Mouse (Mus musculus) embryonic facial prominence, embryonic 14.5 days (tissue): ENCODE results near the gene Rita1. TPM values are rescaled to one million over a fixed set of nuclear protein-coding genes. Genes with fewer than 3 reads are reported as not detected.

Experiments
- ATAC-seq: fragments of 200-750 bp; cut with Nextera tagmentation; 2 replicates; pipeline ENCODE4 v1.8.0; 2017; ENCODE audit warnings: low read depth, moderate number of reproducible peaks, moderate TSS enrichment
- DNase-seq: peaks from one replicate; pipeline ENCODE4 v3.0.0-alpha.2; 2015; ENCODE audit warnings: low spot score
- H3K27ac ChIP-seq: fragments of 300-500 bp; sonication (generic); replicated peaks from 2 replicates; pipeline ENCODE4 v1.5.1; 2014; ENCODE audit warnings: low read depth, mild to moderate bottlenecking, low read length, moderate library complexity
- H3K27me3 ChIP-seq: fragments of 300-500 bp; sonication (generic); replicated peaks from 2 replicates; pipeline ENCODE4 v1.6.1; 2014; ENCODE audit warnings: low read length; ENCODE audit not compliant: control insufficient read depth, insufficient read depth
- H3K36me3 ChIP-seq: fragments of 300-500 bp; sonication (generic); 2 replicates; pipeline ENCODE4 v1.6.1; 2014; ENCODE audit warnings: low read length, mixed read lengths; ENCODE audit not compliant: control insufficient read depth, insufficient read depth
- H3K4me1 ChIP-seq: fragments of 300-500 bp; sonication (generic); 2 replicates; pipeline ENCODE4 v1.6.1; 2014; ENCODE audit warnings: antibody characterized with exemption, low read length; ENCODE audit not compliant: control insufficient read depth, insufficient read depth
- H3K4me2 ChIP-seq: fragments of 300-500 bp; sonication (generic); 2 replicates; pipeline ENCODE4 v1.6.1; 2014; ENCODE audit warnings: low read depth, mild to moderate bottlenecking, low read length, moderate library complexity, mixed read lengths
- H3K4me3 ChIP-seq: fragments of 300-500 bp; sonication (generic); 2 replicates; pipeline ENCODE4 v1.5.1; 2014; ENCODE audit warnings: low read depth, mild to moderate bottlenecking, low read length
- H3K9ac ChIP-seq: fragments of 300-500 bp; sonication (generic); 2 replicates; pipeline ENCODE4 v1.6.1; 2014; ENCODE audit warnings: low read depth, mild to moderate bottlenecking, low read length, moderate library complexity, mixed read lengths
- H3K9me3 ChIP-seq: fragments of 300-500 bp; sonication (generic); 2 replicates; pipeline ENCODE4 v1.6.1; 2016; ENCODE audit warnings: low read length; ENCODE audit not compliant: control insufficient read depth
- whole genome bisulfite sequencing: fragments of 180-500 bp; shearing (Covaris S2); extraction: QIAGEN DNeasy Blood & Tissue Kit; methylation state at CpG from one replicate; pipeline ENCODE4 v1.1.7; 2014; 5-methylcytosine and 5-hydroxymethylcytosine counted together
- polyA plus RNA-seq: library from polyadenylated mRNA; unstranded; fragments of >200 nt; fragmentation: Nextera tagmentation; extraction: Ambion mirVana; gene quantifications from 2 replicates; pipeline ENCODE4 v1.2.1, GENCODE M21; 2014

The Rita1 gene
- polyA plus RNA-seq, 1 experiment from 2014 or later, result 11.4 TPM

DNA sequence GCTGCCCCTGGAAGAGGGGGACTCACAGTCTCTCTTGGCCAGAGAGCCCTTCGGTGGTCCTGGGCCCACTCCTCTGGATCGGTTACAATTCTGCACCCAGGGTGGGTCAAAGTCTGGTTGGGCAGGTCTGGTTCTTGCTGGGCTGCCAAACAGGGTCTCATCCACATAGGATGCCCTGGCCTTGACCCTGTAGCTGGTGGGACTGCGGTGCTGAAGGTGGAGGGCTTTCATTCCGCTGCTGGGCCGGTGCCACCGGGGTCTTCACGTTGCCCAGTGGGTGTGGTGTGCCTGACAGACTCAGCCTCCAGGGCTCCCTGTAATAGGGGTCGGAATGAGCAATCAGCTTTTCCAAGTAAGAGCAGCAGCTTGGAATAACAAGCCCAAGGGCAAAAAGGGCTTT, 973 bp downstream of the Rita1 start:
- Histone ChIP-seq H3K4me1 (peaks cover 13% of the 10 kb centered on the region), H3K27me3 (no peaks in the 10 kb centered on the region), H3K36me3 (0 out of 2 replicates have a peak, but pooled peaks cover 2% of the 10 kb centered on the region), H3K9ac (peak overlapping the region; percentile 76), H3K4me2 (peak overlapping the region; percentile 78), H3K9me3 (no peaks in the 10 kb centered on the region), H3K4me3 (peak overlapping the region; percentile 81), H3K27ac (no peak overlapping the region)
- ATAC-seq (no peak), DNase-seq (no peak)
- WGBS, result 41% methylated on average over 8 of the region's 8 CpGs

DNA sequence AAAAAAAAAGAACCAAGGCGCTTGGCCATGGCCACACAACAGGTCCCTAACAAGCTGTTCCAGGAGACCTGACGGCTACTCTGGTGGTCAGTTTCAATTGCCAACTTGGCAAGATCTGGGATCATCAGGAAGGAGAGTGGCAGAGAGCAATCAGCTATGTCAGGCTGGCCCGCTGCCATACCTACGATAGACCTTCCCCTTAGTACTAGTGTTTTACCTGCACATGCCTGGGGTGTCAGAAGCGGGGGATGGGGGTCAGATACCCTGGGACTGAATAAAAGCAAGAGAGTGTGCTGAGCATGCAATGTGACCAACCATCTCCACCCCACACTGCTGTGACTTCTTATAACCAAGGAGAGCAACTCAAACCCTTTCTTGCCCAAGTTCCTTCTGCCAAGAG, 1.5 kb downstream of the Rita1 start:
- ATAC-seq, result no peak
- Histone ChIP-seq H3K4me3 (peak overlapping the region; percentile 81; the same call in 1 of the 2 replicates), H3K9me3 (no peaks in the 10 kb centered on the region), H3K4me2 (peak overlapping the region; percentile 78; the same call in 1 of the 2 replicates), H3K9ac (peak overlapping the region; percentile 76; the same call in 1 of the 2 replicates), H3K36me3 (0 out of 2 replicates have a peak, but pooled peaks cover 2% of the 10 kb centered on the region), H3K27me3 (no peaks in the 10 kb centered on the region), H3K27ac (no peak overlapping the region), H3K4me1 (peaks cover 13% of the 10 kb centered on the region)
- 83% methylated on average over 5 of the region's 5 CpGs for whole genome bisulfite sequencing
- DNase-seq, result no peak

DNA sequence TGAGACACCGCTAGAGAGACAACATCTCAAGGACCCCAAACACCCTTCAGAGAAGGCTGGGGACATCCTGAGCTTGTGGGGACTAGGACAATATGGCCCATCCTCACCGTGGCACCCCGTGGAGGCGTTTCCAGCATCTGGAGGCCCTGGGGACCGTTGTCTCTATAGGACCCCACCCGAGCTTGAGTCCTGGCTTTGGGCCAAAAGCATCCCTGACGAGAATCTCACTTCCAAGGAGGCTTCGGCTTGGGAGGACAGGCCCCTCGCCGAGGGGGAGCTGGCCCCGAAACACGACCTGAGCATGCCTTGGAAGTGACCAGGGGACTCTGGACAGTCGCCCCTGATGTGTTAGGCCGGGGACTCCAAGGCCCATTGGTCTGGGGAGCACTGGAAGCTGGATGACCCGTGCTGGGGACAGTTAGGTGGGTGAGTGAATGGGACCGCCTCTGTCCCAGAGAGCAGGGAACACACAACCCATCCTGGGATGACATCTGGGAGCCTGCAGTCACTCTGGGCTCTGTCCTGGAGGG, 3.1 kb downstream of the Rita1 start:
- WGBS, result 82% methylated on average over 16 of the region's 16 CpGs
- ATAC-seq (no peak), DNase-seq (no peak)
- Histone ChIP-seq H3K4me2 (no peak overlapping the region), H3K4me1 (peaks cover 13% of the 10 kb centered on the region), H3K27ac (no peak overlapping the region), H3K36me3 (0 out of 2 replicates have a peak, but pooled peaks cover 2% of the 10 kb centered on the region), H3K9ac (no peak overlapping the region), H3K27me3 (no peaks in the 10 kb centered on the region), H3K4me3 (no peak overlapping the region), H3K9me3 (no peaks in the 10 kb centered on the region)

DNA sequence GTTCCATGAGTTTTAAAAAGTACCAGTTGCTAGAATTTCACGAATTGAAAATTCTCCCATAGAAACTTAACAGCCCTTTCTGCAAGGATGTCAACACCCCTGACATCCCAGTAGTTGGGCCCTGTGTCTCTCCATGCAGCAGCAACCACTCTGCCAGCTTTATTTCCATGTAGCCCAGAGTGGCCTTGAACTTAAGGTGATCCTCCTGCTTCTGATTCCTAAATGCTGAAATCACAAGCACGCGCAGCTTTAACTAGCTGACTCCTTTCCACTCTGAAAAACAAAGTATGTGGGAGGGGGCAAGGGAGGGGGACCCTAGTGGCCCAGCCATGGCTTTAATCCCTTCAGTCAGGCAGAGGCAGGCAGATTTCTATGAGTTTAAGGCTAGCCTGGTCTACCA, 5.1 kb downstream of the Rita1 start:
- no peak overlapping the region for H3K4me2 ChIP-seq
- peaks cover 10% of the 10 kb centered on the region for H3K4me1 ChIP-seq
- no peaks in the 10 kb centered on the region for H3K27me3 ChIP-seq
- WGBS, result 70% methylated on average over 3 of the region's 3 CpGs
- H3K4me3 ChIP-seq, result no peak overlapping the region
- 0 out of 2 replicates have a peak, but pooled peaks cover 2% of the 10 kb centered on the region for H3K36me3 ChIP-seq
- no peak overlapping the region for H3K27ac ChIP-seq
- no peak for DNase-seq
- no peaks in the 10 kb centered on the region for H3K9me3 ChIP-seq
- no peak overlapping the region for H3K9ac ChIP-seq
- no peak for ATAC-seq

DNA sequence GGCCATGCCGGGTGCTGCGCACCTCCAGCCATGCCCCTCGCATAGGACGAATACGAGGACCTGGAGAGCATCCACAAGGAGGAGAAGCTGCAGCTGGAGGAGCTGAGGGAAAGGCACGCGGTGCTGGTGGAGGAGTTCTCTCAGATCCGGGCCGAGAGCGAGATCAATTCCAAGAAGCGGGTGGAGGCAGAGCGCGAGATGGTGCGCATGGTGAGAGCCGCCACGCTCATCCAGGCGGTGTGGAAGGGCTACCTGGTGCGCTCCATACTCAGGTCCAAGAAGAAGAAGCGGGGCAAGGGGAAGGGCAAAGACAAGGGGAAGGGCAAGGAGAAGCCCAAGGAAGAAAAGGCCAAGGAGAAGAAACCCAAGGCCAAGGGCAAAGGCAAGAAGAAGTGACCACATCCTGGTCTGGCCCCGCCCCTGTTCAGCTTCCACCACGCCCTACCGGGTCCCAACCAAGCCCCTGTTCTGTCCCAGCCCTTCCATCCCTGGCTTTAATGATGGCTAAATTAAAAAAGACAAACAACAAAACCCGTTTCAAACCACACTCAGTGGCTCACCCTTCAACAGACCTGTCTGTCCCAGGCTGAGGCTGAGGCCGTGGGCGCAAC, 5.7 kb downstream of the Rita1 start:
- Histone ChIP-seq H3K9ac (no peak overlapping the region), H3K4me3 (no peak overlapping the region), H3K36me3 (0 out of 2 replicates have a peak, but pooled peaks cover 2% of the 10 kb centered on the region), H3K4me2 (no peak overlapping the region), H3K4me1 (peaks cover 10% of the 10 kb centered on the region), H3K27me3 (no peaks in the 10 kb centered on the region), H3K27ac (no peak overlapping the region), H3K9me3 (no peaks in the 10 kb centered on the region)
- ATAC-seq (no peak), DNase-seq (no peak)
- WGBS, result 64% methylated on average over 25 of the region's 25 CpGs

DNA sequence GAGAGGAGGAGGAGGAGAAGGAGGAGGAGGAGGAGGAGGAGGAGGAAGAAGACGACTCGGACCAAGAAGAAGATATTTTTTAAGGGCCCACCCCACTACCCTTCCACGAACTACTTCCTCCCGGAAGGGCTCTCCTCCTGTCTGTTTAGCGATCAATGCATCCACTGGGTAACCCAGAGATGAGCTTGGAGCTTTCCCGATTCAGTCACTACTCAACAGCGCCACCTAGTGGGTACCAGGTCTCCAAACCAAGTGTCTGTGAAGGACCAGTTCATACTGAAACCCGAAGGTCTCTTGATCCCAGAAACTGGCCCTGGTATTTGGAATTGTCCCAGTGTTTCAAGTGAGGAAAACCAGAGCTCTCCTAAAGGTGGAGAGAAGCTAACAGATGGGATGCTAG, 6.7 kb downstream of the Rita1 start:
- DNase-seq (peak; percentile 95), ATAC-seq (peak; percentile 80)
- Histone ChIP-seq H3K4me2 (peak overlapping the region; percentile 67), H3K27ac (no peak overlapping the region), H3K9me3 (no peaks in the 10 kb centered on the region), H3K27me3 (no peaks in the 10 kb centered on the region), H3K4me1 (no peaks in the 10 kb centered on the region; the same call in 1 of the 2 replicates), H3K4me3 (peak overlapping the region; percentile 39), H3K9ac (peak overlapping the region; percentile 53), H3K36me3 (0 out of 2 replicates have a peak, but pooled peaks cover 2% of the 10 kb centered on the region)
- 5% methylated on average over 6 of the region's 8 CpGs for WGBS

DNA sequence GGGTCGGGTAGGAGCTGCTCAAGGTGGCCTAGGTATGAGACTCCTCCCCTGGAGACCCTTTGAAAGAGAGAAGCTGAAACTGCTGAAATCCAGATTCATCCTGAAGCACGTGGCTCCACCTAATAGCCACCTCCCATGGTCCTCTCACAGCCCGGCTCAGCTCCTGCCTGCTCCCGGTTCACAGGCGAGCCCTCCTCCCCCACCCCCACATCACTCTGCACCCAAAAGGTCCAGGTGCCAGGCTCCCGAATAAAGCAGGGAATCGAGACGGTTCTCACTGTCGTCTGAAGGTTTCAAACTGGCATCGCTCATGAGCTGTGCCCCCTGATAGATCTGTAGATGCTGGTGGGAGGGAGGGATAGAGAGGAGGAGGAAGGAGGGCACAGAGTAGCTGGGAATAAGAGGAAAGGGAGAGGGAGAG, 7.1 kb downstream of the Rita1 start:
- H3K4me3 ChIP-seq, result peak overlapping the region; percentile 39
- H3K4me2 ChIP-seq, result peak overlapping the region; percentile 67
- no peaks in the 10 kb centered on the region for H3K27me3 ChIP-seq
- H3K36me3 ChIP-seq, result 0 out of 2 replicates have a peak, but pooled peaks cover 2% of the 10 kb centered on the region
- WGBS, result 2% methylated on average over 10 of the region's 10 CpGs
- no peaks in the 10 kb centered on the region for H3K9me3 ChIP-seq
- peak overlapping the region; percentile 53 for H3K9ac ChIP-seq
- no peaks in the 10 kb centered on the region; the same call in 1 of the 2 replicates for H3K4me1 ChIP-seq
- H3K27ac ChIP-seq, result no peak overlapping the region; the same call in 1 of the 2 replicates
- DNase-seq, result no peak
- peak; percentile 26 for ATAC-seq

DNA sequence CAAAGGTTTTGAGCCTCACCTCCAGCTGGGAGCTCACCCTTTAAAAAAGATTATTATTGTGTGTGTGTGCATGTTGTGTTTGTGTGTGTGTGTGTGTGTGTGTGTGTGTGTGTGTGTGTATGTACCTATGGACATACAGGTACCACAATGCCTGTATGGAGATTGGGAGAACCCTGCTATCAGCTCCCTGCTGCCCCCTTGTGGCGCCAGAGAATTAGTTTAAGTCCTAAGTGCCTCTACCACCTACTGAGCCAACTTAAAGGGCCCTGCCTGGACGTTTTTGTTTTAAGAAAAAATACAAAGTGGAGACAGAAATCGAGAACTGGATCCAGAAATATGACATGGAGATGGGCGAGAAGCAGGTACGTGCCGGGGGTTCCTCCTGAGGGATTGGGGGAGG, 7.5 kb downstream of the Rita1 start:
- DNase-seq (peak; percentile 87), ATAC-seq (peak; percentile 73)
- Histone ChIP-seq H3K9ac (peak overlapping the region; percentile 53), H3K4me1 (no peaks in the 10 kb centered on the region; the same call in 1 of the 2 replicates), H3K4me3 (peak overlapping the region; percentile 39), H3K4me2 (peak overlapping the region; percentile 67), H3K27me3 (no peaks in the 10 kb centered on the region), H3K27ac (no peak overlapping the region; the same call in 1 of the 2 replicates), H3K36me3 (0 out of 2 replicates have a peak, but pooled peaks cover 2% of the 10 kb centered on the region), H3K9me3 (no peaks in the 10 kb centered on the region)
- 0% methylated on average over 6 of the region's 6 CpGs for WGBS
